Mouse (Mus musculus) erythroid progenitor cell, adult 5-6 weeks (primary cell): ENCODE data around the gene Syt5. TPM values are rescaled to one million over a fixed set of nuclear protein-coding genes. Genes with fewer than 3 reads are reported as not detected.
"Not testable (repeated sequence)": the region's sequence is repeated elsewhere in the genome, so short reads cannot be mapped to it uniquely, and the experiment has no call there.

Experiments used
- ATAC-seq: replicated peaks from 2 replicates; pipeline ENCODE4 v1.8.0; 2016; ENCODE audit warnings: moderate number of reproducible peaks, mild to moderate bottlenecking, moderate TSS enrichment, inconsistent platforms; ENCODE audit not compliant: poor library complexity, low FRiP score, severe bottlenecking
- total RNA-seq, 2 experiments: library from RNA; stranded (forward) in 1 of 2; stranded (reverse) in 1 of 2; fragments of 150-400 nt in 1 of 2; fragments of 186-747, 209-891 nt in 1 of 2; gene quantifications; 2 replicates each; pipeline versions ENCODE4 v1.2.3 to v1.2.4; 2015 to 2017; ENCODE audit warnings: low replicate concordance in 2 of 2

The Syt5 gene
- total RNA-seq (2015; ENCODE audit: low replicate concordance), result not detected in 2 replicates
- total RNA-seq (2017; ENCODE audit: low replicate concordance), result not detected in 2 replicates

DNA sequence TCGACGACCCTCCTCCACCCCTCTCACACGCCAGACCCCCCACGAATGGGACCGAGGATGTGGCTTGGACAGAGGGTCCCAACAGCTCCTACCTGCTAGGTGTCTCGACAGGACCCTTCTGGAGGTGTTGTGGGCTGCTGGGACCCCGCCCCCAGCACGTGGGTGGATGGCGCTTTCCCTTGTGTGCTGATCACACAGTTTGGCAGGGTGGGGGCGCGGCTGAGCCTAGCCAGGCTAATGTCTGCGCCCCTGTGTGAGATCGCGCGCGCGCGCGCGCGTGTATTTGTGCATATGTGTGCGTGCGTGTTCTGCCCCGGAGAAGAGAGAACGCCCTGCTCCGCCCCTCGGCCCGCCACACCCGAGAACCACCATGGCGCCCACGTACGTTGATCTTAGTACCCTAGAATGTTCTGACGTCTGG, at the start of gene Syt5:
TSS of gene Syt5 (minus strand) at position 321 of the 421 bp plus-strand sequence.
- no peak for ATAC-seq

GRCm38 (mm10) chr7:4597046-4597445, 49.7 kb upstream of the Syt5 start:
- ATAC-seq, result not testable (repeated sequence)

GRCm38 (mm10) chr7:4581481-4581880, 34.1 kb upstream of the Syt5 start:
- ATAC-seq, result not testable (repeated sequence)

- ATAC-seq, result not testable (repeated sequence)
Observed at GRCm38 (mm10) chr7:4572361-4572760, 25.0 kb upstream of the Syt5 start.

GRCm38 (mm10) chr7:4562660-4563059, 15.3 kb upstream of the Syt5 start:
- no peak for ATAC-seq

GRCm38 (mm10) chr7:4557167-4557560, 9.8 kb upstream of the Syt5 start:
- ATAC-seq, result no peak

DNA sequence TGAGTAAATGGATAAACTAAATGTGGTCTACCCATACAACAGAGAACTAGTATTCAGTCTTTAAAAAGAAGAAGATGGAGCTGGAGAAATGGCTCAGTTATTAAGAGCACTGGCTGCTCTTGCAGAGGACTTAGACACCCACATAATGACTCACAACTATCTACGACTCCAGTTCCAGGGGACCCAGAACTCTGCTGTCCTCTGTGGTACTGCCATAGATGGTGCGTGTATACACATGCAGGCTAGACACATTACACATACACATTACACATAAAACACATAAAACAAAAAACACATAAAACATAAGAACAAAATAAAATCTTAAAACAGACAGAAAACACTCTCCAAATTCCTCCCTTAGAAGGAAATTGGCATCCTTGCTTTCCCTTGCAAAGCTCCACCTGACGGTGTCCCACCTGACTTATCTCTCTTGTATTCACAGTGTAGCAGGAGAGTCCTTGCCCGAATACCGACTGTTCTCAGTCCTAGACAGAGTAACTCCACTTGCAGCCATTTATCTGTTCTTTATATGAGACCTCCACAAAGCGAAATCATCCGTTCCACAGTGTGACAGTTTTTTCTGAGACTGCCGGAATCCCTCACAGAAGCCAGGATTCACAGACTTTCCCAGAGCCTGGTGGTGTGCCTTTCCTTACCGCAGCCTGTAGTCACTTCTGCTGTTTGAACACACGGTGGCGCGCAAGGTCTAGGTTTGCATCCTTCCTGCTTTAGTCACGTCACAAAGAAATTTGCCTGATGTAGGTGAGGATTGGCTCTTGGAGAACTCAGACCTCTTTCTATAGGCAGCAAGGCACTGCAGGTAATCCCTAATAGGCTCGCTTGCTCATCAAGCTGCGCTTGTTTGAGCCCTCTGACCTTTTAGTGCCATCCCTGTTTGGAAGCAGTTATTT, 9.2 kb upstream of the Syt5 start:
- peak; percentile 83 for ATAC-seq

DNA sequence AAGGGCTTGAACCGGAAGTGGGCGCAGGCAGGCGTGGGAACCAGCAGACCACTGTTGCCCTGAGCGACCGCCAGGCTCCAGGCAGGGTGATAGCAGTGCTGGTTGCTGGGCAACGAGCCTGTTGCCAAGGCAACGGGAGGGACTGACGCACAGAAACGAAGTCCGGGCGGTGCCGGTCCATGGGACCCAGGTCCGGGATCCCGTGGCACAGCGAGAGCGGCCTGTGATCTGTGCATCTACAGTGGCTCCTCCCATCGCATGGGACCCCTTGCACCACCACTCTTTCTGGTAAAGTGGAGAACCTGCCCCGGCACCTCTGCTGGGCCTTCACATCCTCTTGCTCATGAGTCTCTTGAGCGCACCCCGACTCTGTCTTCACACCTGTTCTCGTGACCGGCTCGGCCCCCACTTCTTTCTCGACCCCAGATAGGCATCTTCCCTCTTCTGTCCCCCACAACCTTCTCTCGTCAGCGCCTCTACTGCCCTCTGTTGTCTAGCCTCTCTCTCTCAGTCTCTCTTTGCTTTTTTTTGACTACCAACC, 680 bp downstream of the Syt5 start:
- ATAC-seq, result no peak

GRCm38 (mm10) chr7:4546050-4546449, 1.3 kb downstream of the Syt5 start:
- ATAC-seq, result no peak

- ATAC-seq, result no peak
Observed at GRCm38 (mm10) chr7:4542013-4542412, 5.3 kb downstream of the Syt5 start.

GRCm38 (mm10) chr7:4541344-4541743, 6.0 kb downstream of the Syt5 start:
- ATAC-seq, result no peak

GRCm38 (mm10) chr7:4539019-4539418, 8.3 kb downstream of the Syt5 start:
- no peak for ATAC-seq

- no peak for ATAC-seq
Observed at GRCm38 (mm10) chr7:4537181-4537580, 10.2 kb downstream of the Syt5 start.

DNA sequence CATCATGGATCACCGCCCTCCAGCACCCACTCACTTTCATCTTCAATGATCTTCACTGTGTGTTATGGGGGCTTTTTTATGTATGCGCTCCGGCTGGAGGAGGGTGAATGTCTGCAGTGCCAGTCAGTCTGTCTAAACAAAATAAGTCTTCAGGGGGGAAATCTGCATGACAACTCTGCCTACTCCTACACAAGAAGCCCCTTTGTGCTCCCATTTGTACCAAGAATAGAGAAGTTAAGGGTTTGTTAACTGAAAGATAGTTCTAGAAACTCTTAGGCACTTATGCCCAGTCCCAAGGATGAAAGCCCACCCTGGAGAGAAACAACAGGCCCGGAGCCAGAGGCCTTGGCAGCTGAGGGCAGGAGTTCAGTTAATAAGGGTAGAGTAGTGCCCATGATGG, 11.0 kb downstream of the Syt5 start:
- ATAC-seq, result no peak

DNA sequence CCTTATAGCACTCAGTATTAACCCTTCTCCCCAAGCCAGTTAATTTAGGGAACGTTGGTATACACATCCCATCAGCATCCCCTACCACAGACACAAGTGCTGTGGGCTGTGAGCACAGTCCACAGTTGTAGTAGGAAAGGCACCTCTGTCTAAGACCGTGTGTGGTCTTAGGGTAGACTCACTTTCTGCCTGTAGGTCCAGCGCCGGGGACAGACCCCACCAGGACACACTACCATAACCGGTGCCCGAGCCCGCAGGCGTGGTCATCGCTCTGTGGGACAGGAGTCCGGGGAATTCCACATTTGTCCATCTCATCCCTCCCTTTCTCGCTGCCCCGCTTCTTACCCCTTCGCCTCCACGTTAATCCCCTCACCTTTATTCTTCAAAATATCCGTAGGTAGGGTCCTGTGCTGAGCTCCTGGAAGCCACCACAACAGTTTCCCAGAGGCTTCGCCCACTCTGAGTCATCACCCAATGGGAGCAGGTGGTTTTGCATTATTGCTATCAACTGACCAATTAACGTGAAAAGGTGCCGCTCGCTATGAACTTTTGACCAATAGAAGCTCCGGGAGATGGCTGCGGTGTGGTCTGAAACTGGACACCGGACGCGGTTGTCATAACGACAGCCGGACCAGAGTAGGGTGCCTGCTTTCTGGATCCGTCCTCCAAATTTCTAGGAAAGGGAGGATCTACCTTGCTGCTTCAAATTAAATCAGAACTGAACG, 15.2 kb downstream of the Syt5 start, which contains the start of gene Dnaaf3:
TSS of gene Dnaaf3 (minus strand) at position 449 of the 725 bp plus-strand sequence.
- ATAC-seq, result no peak; the same call in 1 of the 2 replicates

- ATAC-seq, result not testable (repeated sequence)
Observed at GRCm38 (mm10) chr7:4530166-4530565, 17.2 kb downstream of the Syt5 start.

GRCm38 (mm10) chr7:4527302-4527689, 20.0 kb downstream of the Syt5 start:
- ATAC-seq, result no peak

DNA sequence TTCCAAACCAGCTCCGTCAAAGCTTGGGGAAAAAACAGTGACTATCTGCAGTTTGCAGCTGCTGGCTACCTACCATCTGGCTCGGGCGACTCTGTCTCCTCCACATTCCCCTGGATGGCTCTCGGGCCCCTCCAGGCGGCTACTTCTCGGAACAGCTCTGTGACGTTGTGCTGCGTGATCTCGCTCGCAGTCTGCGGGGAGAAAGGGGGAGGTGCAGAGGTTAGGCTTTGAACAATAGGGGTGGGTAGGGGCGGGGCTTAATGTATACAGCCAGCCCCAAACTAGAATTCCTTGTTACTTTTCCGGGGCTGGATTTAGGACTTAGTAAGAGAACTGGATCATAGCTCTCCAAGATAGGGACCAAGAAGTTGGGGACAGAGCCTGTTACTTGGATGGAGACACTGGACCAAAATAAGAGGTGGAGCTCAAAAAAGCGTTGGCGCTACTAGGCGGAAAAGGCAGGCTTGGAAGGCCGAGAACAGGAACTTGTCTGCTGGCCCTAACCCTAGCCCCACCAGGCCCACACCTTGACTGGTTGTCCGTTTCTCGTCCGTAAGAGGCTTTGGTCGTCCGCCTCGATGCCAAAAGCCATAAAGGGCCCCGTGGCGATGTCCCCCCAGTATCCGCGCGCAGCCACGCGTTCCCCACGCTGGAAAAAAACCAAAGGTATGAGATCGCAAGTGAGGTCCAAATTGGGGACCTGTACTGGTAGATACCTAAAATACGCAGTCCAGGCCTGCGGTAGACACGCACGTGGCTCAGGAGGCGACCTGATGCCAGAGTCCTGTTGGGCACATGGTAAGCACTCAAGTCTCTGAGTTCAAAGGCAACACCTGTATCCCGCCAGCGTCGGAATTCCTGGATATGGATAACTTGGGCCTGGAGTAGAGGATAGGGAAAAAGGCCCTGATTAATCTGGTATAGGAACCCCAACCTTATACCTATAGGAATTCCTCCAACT, 20.7 kb downstream of the Syt5 start:
- peak; percentile 85 for ATAC-seq

GRCm38 (mm10) chr7:4524212-4524922, 23.0 kb downstream of the Syt5 start, which contains the start of gene Tnni3:
Tnni3 (minus strand) TSS chr7:4524229.
- 0 out of 2 replicates have a peak, but pooled peaks have one; percentile 51 for ATAC-seq
